Mouse (Mus musculus): ENCODE measurements around the gene Abcb11.

DNA sequence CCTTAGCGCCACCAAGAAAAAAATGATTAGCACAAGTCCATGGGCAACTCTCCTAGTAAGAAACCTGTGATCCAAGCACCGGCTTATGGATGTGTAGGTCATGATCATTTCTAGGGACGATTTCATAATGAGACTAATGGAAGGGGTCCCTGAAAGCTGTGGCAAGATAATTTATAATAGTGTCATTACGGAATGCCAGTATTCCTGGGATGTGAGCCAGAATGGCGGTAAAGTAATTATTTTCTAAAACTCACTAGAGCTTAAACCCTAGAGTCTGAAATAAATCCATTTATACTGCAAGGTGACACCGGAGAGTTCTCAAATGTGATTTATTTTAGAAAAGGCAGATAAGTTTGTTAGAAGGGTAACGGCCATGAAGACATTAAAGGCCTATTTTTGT is 127.2 kb downstream of the Abcb11 start:
- TF ChIP-seq CTCF (IDR thresholded peaks at IDR 0.05; ENCODE audit: control insufficient read depth, insufficient read depth, low read length) (no peak), POLR2A (IDR thresholded peaks at IDR 0.05; ENCODE audit: borderline replicate concordance, control insufficient read depth, low read depth, low read length) (no peak)

Measured in bone marrow, adult 2 months (tissue).